Mouse (Mus musculus): ENCODE results near the gene Coa6.

DNA sequence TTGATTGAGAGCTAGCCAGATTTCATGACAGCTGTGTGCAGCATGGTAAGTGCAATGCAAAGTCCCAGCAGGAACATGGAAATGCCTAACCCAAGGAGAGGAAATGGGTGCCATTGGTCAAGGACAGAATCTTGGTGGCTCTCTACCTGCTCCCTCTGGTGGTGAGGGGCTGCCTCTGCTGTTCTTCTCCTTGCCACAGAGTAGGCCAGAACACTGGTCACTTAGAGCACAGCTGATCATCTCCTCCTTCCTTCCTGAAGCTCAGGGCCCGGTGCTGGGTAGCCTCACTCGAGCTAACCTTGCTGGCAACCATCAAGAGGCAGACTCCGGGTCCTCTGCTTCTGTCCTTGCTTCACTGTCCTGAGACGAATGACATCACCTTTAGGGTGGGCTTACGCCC is 39.6 kb upstream of the Coa6 start:
- peak; percentile 74 for TF ChIP-seq CTCF (IDR thresholded peaks at IDR 0.05; ENCODE audit: low read depth)
- TF ChIP-seq EP300 (optimal IDR thresholded peaks at IDR 0.05): no peak

Measured in stomach, postnatal 0 days (tissue).